Mouse (Mus musculus) neural tube, embryonic 14.5 days (tissue): Measurements from ENCODE around the gene Lrrc4b. TPM values are rescaled to one million over a fixed set of nuclear protein-coding genes. Genes with fewer than 3 reads are reported as not detected.
A peak's percentile ranks its signal among the peaks of the same experiment; 100 is the strongest.

Experiments used
- ATAC-seq: fragments of 200-750 bp; cut with Nextera tagmentation; 2 replicates; pipeline ENCODE4 v1.8.0; 2017; ENCODE audit warnings: low read depth, mild to moderate bottlenecking, moderate TSS enrichment, moderate library complexity
- H3K27ac ChIP-seq: fragments of 300-500 bp; sonication (generic); 2 replicates; pipeline ENCODE4 v1.5.1; 2014; ENCODE audit warnings: low read depth, mild to moderate bottlenecking, control low read depth, low read length, moderate library complexity, mixed read lengths
- H3K27me3 ChIP-seq: fragments of 300-500 bp; sonication (generic); 2 replicates; pipeline ENCODE4 v1.6.1; 2014; ENCODE audit warnings: low read length; ENCODE audit not compliant: control insufficient read depth, insufficient read depth
- H3K36me3 ChIP-seq: fragments of 300-500 bp; sonication (generic); 2 replicates; pipeline ENCODE4 v1.6.1; 2014; ENCODE audit warnings: low read length, mixed read lengths; ENCODE audit not compliant: control insufficient read depth, insufficient read depth
- H3K4me1 ChIP-seq: fragments of 300-500 bp; sonication (generic); 2 replicates; pipeline ENCODE4 v1.6.1; 2014; ENCODE audit warnings: low read length; ENCODE audit not compliant: control insufficient read depth, insufficient read depth
- H3K4me2 ChIP-seq: fragments of 300-500 bp; sonication (generic); 2 replicates; pipeline ENCODE4 v1.6.1; 2014; ENCODE audit warnings: mild to moderate bottlenecking, low read depth, low read length, control low read depth
- H3K4me3 ChIP-seq: fragments of 300-500 bp; sonication (generic); 2 replicates; pipeline ENCODE4 v1.5.1; 2014; ENCODE audit warnings: low read depth, low read length, control low read depth, mixed read lengths
- H3K9ac ChIP-seq: fragments of 300-500 bp; sonication (generic); replicated peaks from 2 replicates; pipeline ENCODE4 v1.6.1; 2014; ENCODE audit warnings: low read depth, mild to moderate bottlenecking, control low read depth, low read length, mixed read lengths
- H3K9me3 ChIP-seq: fragments of 300-500 bp; sonication (generic); 2 replicates; pipeline ENCODE4 v1.6.1; 2016; ENCODE audit warnings: low read length; ENCODE audit not compliant: control insufficient read depth
- WGBS: fragments of 180-500 bp; shearing (Covaris S2); extraction: QIAGEN DNeasy Blood & Tissue Kit; methylation state at CpG from one replicate; pipeline ENCODE4 v1.1.7; 2014; 5-methylcytosine and 5-hydroxymethylcytosine counted together
- polyA plus RNA-seq: library from polyadenylated mRNA; unstranded; fragments of >200 nt; fragmentation: Nextera tagmentation; extraction: Ambion mirVana; gene quantifications from 2 replicates; pipeline ENCODE4 v1.2.1, GENCODE M21; 2014

The Lrrc4b gene
- polyA plus RNA-seq, 1 experiment from 2014 or later, result 28.1 TPM

GRCm38 (mm10) chr7:44401673-44402072 is 27.1 kb upstream of the Lrrc4b start:
- 81% methylated on average over 6 of the region's 6 CpGs for WGBS
- no peaks in the 10 kb centered on the region for H3K9me3 ChIP-seq
- H3K36me3 ChIP-seq, result no peaks in the 10 kb centered on the region
- H3K27ac ChIP-seq, result no peak overlapping the region
- 0 out of 2 replicates have a peak, but pooled peaks cover 3% of the 10 kb centered on the region for H3K4me1 ChIP-seq
- no peak for ATAC-seq
- H3K27me3 ChIP-seq, result no peaks in the 10 kb centered on the region
- no peak overlapping the region for H3K4me3 ChIP-seq
- no peak overlapping the region for H3K9ac ChIP-seq
- H3K4me2 ChIP-seq, result no peak overlapping the region

DNA sequence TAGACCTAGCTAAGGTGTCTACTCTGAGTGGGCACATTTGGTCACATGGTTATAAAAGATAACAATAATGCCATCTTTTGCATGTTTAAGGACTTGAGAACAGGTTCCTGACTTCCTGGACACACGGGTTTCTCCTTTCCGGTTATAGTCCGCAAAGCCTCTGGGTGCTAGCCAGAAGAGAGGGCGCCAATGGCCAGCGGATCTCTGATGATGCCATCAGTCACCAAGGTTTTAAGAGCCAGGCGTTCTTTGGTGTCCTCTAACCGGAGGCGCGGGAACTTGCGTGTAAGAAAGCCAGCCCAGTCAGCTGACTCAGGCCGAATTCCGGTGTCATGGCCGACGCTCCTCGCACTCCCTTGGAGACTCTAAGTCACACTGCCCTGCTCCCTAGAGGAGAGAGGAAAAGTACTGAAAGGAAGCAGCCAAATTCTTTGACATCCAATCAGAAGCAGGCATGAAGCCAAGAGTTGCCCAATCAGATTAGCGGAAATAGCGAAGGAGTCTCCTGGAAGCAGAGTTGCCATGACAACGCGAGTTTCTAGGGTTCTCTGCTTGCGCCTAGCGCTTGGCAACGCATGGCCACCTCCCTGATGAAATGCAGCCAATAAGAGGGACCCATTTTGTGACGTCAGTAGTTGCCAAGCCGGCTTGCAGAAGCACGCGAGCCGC is 23.3 kb upstream of the Lrrc4b start:
- Histone ChIP-seq H3K9ac (no peak overlapping the region; the same call in 1 of the 2 replicates), H3K27ac (peak overlapping the region; percentile 79), H3K9me3 (no peaks in the 10 kb centered on the region), H3K4me1 (0 out of 2 replicates have a peak, but pooled peaks cover 3% of the 10 kb centered on the region), H3K4me2 (peak overlapping the region; percentile 59), H3K4me3 (peak overlapping the region; percentile 32), H3K36me3 (no peaks in the 10 kb centered on the region), H3K27me3 (no peaks in the 10 kb centered on the region)
- WGBS, result 2% methylated on average over 27 of the region's 27 CpGs
- peak; percentile 97 for ATAC-seq

DNA sequence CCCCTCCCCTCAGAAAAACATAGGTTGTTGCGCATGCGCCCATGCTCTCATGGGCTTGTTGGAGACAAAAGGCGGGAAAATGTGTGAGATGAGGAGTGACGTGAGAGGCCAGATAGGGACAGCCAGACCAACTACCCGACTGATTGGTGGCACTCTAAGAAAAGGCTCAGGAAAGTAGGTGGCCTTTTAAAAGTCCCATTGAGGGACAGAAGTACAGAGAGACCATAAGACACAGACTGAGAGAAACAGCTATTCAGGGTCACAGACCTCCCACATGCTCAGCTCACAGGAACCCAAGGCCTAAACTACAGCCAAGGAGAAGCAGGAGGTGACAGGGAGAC is 22.8 kb upstream of the Lrrc4b start:
- 0 out of 2 replicates have a peak, but pooled peaks cover 3% of the 10 kb centered on the region for H3K4me1 ChIP-seq
- 2% methylated on average over 5 of the region's 5 CpGs for WGBS
- no peak overlapping the region for H3K27ac ChIP-seq
- H3K4me2 ChIP-seq, result no peak overlapping the region
- H3K36me3 ChIP-seq, result no peaks in the 10 kb centered on the region
- H3K9ac ChIP-seq, result no peak overlapping the region
- ATAC-seq, result no peak
- H3K4me3 ChIP-seq, result no peak overlapping the region
- H3K9me3 ChIP-seq, result no peaks in the 10 kb centered on the region
- H3K27me3 ChIP-seq, result no peaks in the 10 kb centered on the region

DNA sequence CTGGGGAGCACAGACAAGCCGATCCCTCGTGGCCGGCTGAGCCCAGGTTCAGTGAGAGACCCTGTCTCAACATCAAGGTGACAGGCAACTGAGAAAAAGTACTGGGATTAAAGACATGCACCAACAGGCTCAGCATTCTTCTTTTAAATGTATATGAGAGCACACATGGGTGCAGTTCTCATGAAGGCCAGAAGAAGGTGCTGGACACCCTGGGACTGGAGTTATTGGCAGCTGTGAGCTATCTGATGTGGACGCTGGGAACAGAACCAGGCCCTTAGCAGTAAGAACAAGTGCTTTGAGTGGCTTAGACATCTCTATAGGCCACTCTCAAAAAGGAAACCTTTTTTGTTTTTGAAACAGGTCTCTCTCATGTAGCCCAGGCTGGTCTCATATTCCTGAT is 17.7 kb upstream of the Lrrc4b start:
- H3K4me2 ChIP-seq, result no peak overlapping the region
- no peak overlapping the region for H3K27ac ChIP-seq
- no peak overlapping the region for H3K9ac ChIP-seq
- 88% methylated on average over 4 of the region's 4 CpGs for WGBS
- no peaks in the 10 kb centered on the region for H3K9me3 ChIP-seq
- 0 out of 2 replicates have a peak, but pooled peaks cover 1% of the 10 kb centered on the region for H3K4me1 ChIP-seq
- no peak overlapping the region for H3K4me3 ChIP-seq
- H3K27me3 ChIP-seq, result no peaks in the 10 kb centered on the region
- ATAC-seq, result no peak
- no peaks in the 10 kb centered on the region for H3K36me3 ChIP-seq

- 84% methylated on average over 6 of the region's 6 CpGs for whole genome bisulfite sequencing
- Histone ChIP-seq H3K27me3 (no peaks in the 10 kb centered on the region), H3K9ac (no peak overlapping the region), H3K4me2 (no peak overlapping the region), H3K27ac (no peak overlapping the region), H3K4me1 (no peaks in the 10 kb centered on the region), H3K9me3 (no peaks in the 10 kb centered on the region), H3K36me3 (no peaks in the 10 kb centered on the region), H3K4me3 (no peak overlapping the region)
- ATAC-seq, result no peak
Measured at GRCm38 (mm10) chr7:44413307-44413706, 15.5 kb upstream of the Lrrc4b start.

GRCm38 (mm10) chr7:44427666-44428065 is 1.2 kb upstream of the Lrrc4b start:
- WGBS, result 10% methylated on average over 8 of the region's 8 CpGs
- peak overlapping the region; percentile 32 for H3K9ac ChIP-seq
- peak overlapping the region; percentile 78 for H3K4me3 ChIP-seq
- H3K36me3 ChIP-seq, result no peaks in the 10 kb centered on the region
- H3K27me3 ChIP-seq, result no peaks in the 10 kb centered on the region
- H3K27ac ChIP-seq, result peak overlapping the region; percentile 78
- peak; percentile 1; the same call in 1 of the 2 replicates for ATAC-seq
- no peaks in the 10 kb centered on the region for H3K9me3 ChIP-seq
- H3K4me2 ChIP-seq, result peak overlapping the region; percentile 46
- H3K4me1 ChIP-seq, result peaks cover 35% of the 10 kb centered on the region

- Histone ChIP-seq H3K27me3 (no peaks in the 10 kb centered on the region), H3K4me3 (peak overlapping the region; percentile 78), H3K27ac (peak overlapping the region; percentile 98), H3K36me3 (no peaks in the 10 kb centered on the region), H3K9me3 (no peaks in the 10 kb centered on the region), H3K4me2 (peak overlapping the region; percentile 57), H3K4me1 (peaks cover 36% of the 10 kb centered on the region), H3K9ac (peak overlapping the region; percentile 98)
- 1% methylated on average over 17 of the region's 38 CpGs for WGBS
- peak; percentile 32 for ATAC-seq
Measured at GRCm38 (mm10) chr7:44428171-44428950, 457 bp upstream of the Lrrc4b start.

DNA sequence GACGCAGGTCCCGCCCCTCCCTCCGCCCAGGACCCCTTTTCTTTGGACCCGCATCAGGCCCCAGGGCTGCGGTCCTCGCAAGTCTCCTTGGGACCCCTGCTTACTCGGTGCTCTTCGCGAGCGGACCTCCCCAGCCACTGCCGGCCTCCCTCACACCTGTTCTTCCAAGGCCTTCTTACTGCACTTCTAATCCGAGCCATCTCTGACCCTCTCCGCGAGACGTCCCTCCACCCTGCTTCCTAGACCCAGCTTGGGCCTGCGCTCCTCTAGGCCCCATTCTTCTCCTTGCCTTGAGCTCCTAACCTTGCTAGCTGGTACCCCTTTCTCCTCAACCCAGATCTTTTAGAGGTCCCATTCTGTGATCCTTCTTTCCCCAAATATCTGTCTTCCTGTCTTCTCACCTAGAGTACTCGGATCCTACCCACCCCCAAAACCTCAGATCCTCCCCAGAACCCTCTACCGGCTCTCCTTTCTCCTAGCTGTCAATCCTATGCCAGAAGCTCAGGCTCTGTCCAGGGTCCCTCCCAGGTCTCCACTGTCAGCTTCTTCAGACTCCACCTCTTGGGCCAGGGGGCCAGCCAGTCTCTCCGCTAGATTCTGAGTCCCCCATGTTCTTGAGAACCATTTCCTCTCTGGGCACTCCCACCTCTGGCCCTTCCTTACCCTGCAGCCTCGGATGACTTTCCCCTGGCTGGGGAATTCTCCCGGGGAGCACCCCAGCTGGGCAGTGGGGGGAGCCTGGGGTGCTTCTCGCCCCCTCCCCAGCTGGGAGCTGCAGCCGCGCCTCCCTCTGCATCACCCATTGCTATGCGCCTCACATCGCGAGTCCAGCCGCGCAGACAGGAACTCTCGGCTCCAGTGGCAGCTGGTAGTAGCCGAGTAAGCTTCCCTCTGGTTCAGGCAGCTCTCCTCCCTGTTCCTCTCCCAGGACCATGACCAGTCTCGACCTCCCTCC is 993 bp downstream of the Lrrc4b start:
- Histone ChIP-seq H3K9ac (peak overlapping the region; percentile 98), H3K27ac (peak overlapping the region; percentile 98), H3K36me3 (no peaks in the 10 kb centered on the region), H3K27me3 (no peaks in the 10 kb centered on the region), H3K4me3 (peak overlapping the region; percentile 78), H3K4me2 (peak overlapping the region; percentile 57), H3K9me3 (no peaks in the 10 kb centered on the region), H3K4me1 (peaks cover 36% of the 10 kb centered on the region)
- WGBS, result 1% methylated on average over 30 of the region's 32 CpGs
- ATAC-seq, result peak; percentile 33
